Mouse (Mus musculus) MEL (cell line): ENCODE measurements around the gene Mfsd1. TPM values are rescaled to one million over a fixed set of nuclear protein-coding genes. Genes with fewer than 3 reads are reported as not detected.

ENCODE experiments used
- DNase-seq: peaks from one replicate; pipeline ENCODE4 v3.0.0; 2011; ENCODE audit warnings: low read depth, low spot score
- H3K27ac ChIP-seq: 2 replicates; pipeline ENCODE4 v1.5.1; 2012; ENCODE audit warnings: low read depth, mild to moderate bottlenecking, control low read depth, low read length, moderate library complexity; ENCODE audit not compliant: control insufficient read depth
- H3K27me3 ChIP-seq, 2 experiments: fragments of 150-350 bp in 1 of 2; sonication (generic) in 1 of 2; 2 replicates each; pipeline ENCODE4 v1.6.1; 2012; ENCODE audit warnings: low read length in 2 of 2, mild to moderate bottlenecking in 2 of 2, improper control_type of control experiment in 1 of 2, moderate library complexity in 1 of 2; ENCODE audit not compliant: insufficient read depth in 2 of 2, control insufficient read depth in 1 of 2
- H3K36me3 ChIP-seq, 2 experiments: 2 replicates each; pipeline ENCODE4 v1.6.1; 2012 to 2014; ENCODE audit warnings: low read length in 2 of 2, improper control_type of control experiment in 1 of 2, inconsistent platforms in 1 of 2, mild to moderate bottlenecking in 1 of 2; ENCODE audit not compliant: insufficient read depth in 2 of 2, control insufficient read depth in 1 of 2
- H3K4me1 ChIP-seq, 2 experiments: fragments of 150-350 bp in 1 of 2; sonication (generic) in 1 of 2; 2 replicates each; pipeline ENCODE4 v1.6.1; 2012; ENCODE audit warnings: low read length in 2 of 2, improper control_type of control experiment in 1 of 2, mild to moderate bottlenecking in 1 of 2; ENCODE audit not compliant: insufficient read depth in 2 of 2, control insufficient read depth in 1 of 2
- H3K4me3 ChIP-seq, 2 experiments: fragments of 150-350 bp in 1 of 2; sonication (generic) in 1 of 2; 2 replicates each; pipeline ENCODE4 v1.5.1; 2012; ENCODE audit warnings: low read depth in 2 of 2, low read length in 2 of 2, mild to moderate bottlenecking in 2 of 2, moderate library complexity in 2 of 2, control low read depth in 1 of 2, improper control_type of control experiment in 1 of 2; ENCODE audit not compliant: control insufficient read depth in 1 of 2, insufficient read depth in 1 of 2
- H3K79me2 ChIP-seq: 2 replicates; pipeline ENCODE4 v1.6.1; 2012; ENCODE audit warnings: mild to moderate bottlenecking, low read length, moderate library complexity; ENCODE audit not compliant: control insufficient read depth, poor library complexity, insufficient read depth
- H3K9ac ChIP-seq: 2 replicates; pipeline ENCODE4 v1.6.1; 2012; ENCODE audit warnings: low read depth, mild to moderate bottlenecking, control low read depth, low read length, moderate library complexity; ENCODE audit not compliant: control insufficient read depth, poor library complexity, severe bottlenecking
- H3K9me3 ChIP-seq: fragments of 150-350 bp; sonication (generic); replicated peaks from 2 replicates; pipeline ENCODE4 v1.6.1; 2012; ENCODE audit warnings: mild to moderate bottlenecking, low read length, improper control_type of control experiment, moderate library complexity; ENCODE audit not compliant: insufficient read depth
- BHLHE40 ChIP-seq: IDR thresholded peaks from 2 replicates; pipeline ENCODE4 v1.6.1; 2012; ENCODE audit warnings: low read depth, mild to moderate bottlenecking, inconsistent platforms, low read length, improper control_type of control experiment, borderline replicate concordance
- ELF1 ChIP-seq: IDR thresholded peaks from 2 replicates; pipeline ENCODE4 v1.6.1; 2014; ENCODE audit warnings: low read depth, mild to moderate bottlenecking, inconsistent platforms, low read length, improper control_type of control experiment, moderate library complexity
- EP300 ChIP-seq, 2 experiments: IDR thresholded peaks; 2 replicates each; pipeline ENCODE4 v1.6.1; 2011; ENCODE audit warnings: improper control_type of control experiment in 2 of 2, low read length in 2 of 2, low read depth in 1 of 2, mild to moderate bottlenecking in 1 of 2
- ETS1 ChIP-seq: IDR thresholded peaks from 2 replicates; pipeline ENCODE4 v1.6.1; 2012; ENCODE audit warnings: low read depth, mild to moderate bottlenecking, inconsistent platforms, low read length, improper control_type of control experiment, moderate library complexity
- HCFC1 ChIP-seq: IDR thresholded peaks from 2 replicates; pipeline ENCODE4 v1.6.1; 2012; ENCODE audit warnings: low read depth, mild to moderate bottlenecking, inconsistent platforms, low read length, improper control_type of control experiment, moderate library complexity
- JUND ChIP-seq: IDR thresholded peaks from 2 replicates; pipeline ENCODE4 v1.6.1; 2011; ENCODE audit warnings: low read depth, mild to moderate bottlenecking, improper control_type of control experiment, low read length
- MAX ChIP-seq: IDR thresholded peaks from 2 replicates; pipeline ENCODE4 v1.6.1; 2011; ENCODE audit warnings: low read length, improper control_type of control experiment
- MEF2A ChIP-seq: IDR thresholded peaks from 2 replicates; pipeline ENCODE4 v1.6.1; 2014; ENCODE audit warnings: low read depth, mild to moderate bottlenecking, inconsistent platforms, low read length, improper control_type of control experiment; ENCODE audit not compliant: poor library complexity, insufficient replicate concordance, severe bottlenecking; ENCODE audit errors: extremely low read depth
- MXI1 ChIP-seq: IDR thresholded peaks from 2 replicates; pipeline ENCODE4 v1.6.1; 2011; ENCODE audit warnings: mild to moderate bottlenecking, low read depth, low read length, improper control_type of control experiment
- MYC ChIP-seq: IDR thresholded peaks from 2 replicates; pipeline ENCODE4 v1.6.1; 2011; ENCODE audit warnings: low read depth, mild to moderate bottlenecking, low read length, improper control_type of control experiment, moderate library complexity
- NELFE ChIP-seq: IDR thresholded peaks from 2 replicates; pipeline ENCODE4 v1.6.1; 2011; ENCODE audit warnings: low read depth, low read length, improper control_type of control experiment
- NRF1 ChIP-seq: IDR thresholded peaks from 2 replicates; pipeline ENCODE4 v1.6.1; 2014; ENCODE audit warnings: low read depth, mild to moderate bottlenecking, inconsistent platforms, low read length, improper control_type of control experiment, moderate library complexity; ENCODE audit not compliant: poor library complexity, insufficient read depth, severe bottlenecking
- POLR2A ChIP-seq, 2 experiments: IDR thresholded peaks; 2 replicates each; pipeline ENCODE4 v1.6.1; 2011 to 2012; ENCODE audit warnings: low read length in 2 of 2, mild to moderate bottlenecking in 2 of 2, control low read depth in 1 of 2, improper control_type of control experiment in 1 of 2, low read depth in 1 of 2, moderate library complexity in 1 of 2; ENCODE audit not compliant: control insufficient read depth in 1 of 2, insufficient read depth in 1 of 2, poor library complexity in 1 of 2
- POLR2AphosphoS2 ChIP-seq: IDR thresholded peaks from 2 replicates; pipeline ENCODE4 v1.6.1; 2011; ENCODE audit warnings: low read length, improper control_type of control experiment
- RAD21 ChIP-seq: IDR thresholded peaks from 2 replicates; pipeline ENCODE4 v1.6.1; 2011; ENCODE audit warnings: mild to moderate bottlenecking, low read depth, low read length, improper control_type of control experiment
- SIN3A ChIP-seq: IDR thresholded peaks from 2 replicates; pipeline ENCODE4 v1.6.1; 2012; ENCODE audit warnings: low read length, improper control_type of control experiment, inconsistent platforms
- TBP ChIP-seq: IDR thresholded peaks from 2 replicates; pipeline ENCODE4 v1.8.0; 2011; ENCODE audit warnings: low read depth, low read length, improper control_type of control experiment
- TCF12 ChIP-seq: IDR thresholded peaks from 2 replicates; pipeline ENCODE4 v1.6.1; 2014; ENCODE audit warnings: low read depth, mild to moderate bottlenecking, inconsistent platforms, low read length, improper control_type of control experiment, moderate library complexity
- UBTF ChIP-seq: IDR thresholded peaks from 2 replicates; pipeline ENCODE4 v1.6.1; 2012; ENCODE audit warnings: low read depth, mild to moderate bottlenecking, inconsistent platforms, low read length, improper control_type of control experiment, moderate library complexity, borderline replicate concordance; ENCODE audit not compliant: insufficient read depth
- USF1 ChIP-seq: IDR thresholded peaks from 2 replicates; pipeline ENCODE4 v1.6.1; 2014; ENCODE audit warnings: low read depth, mild to moderate bottlenecking, inconsistent platforms, low read length, improper control_type of control experiment, moderate library complexity
- USF2 ChIP-seq, 2 experiments: IDR thresholded peaks; 2 replicates each; pipeline ENCODE4 v1.6.1; 2011 to 2012; ENCODE audit warnings: improper control_type of control experiment in 2 of 2, low read length in 2 of 2, borderline replicate concordance in 1 of 2, inconsistent platforms in 1 of 2, low read depth in 1 of 2, mild to moderate bottlenecking in 1 of 2; ENCODE audit not compliant: insufficient read depth in 1 of 2
- ZC3H11A ChIP-seq: IDR thresholded peaks from 2 replicates; pipeline ENCODE4 v1.6.1; 2012; ENCODE audit warnings: low read depth, mild to moderate bottlenecking, inconsistent platforms, low read length, improper control_type of control experiment
- ZKSCAN1 ChIP-seq: IDR thresholded peaks from 2 replicates; pipeline ENCODE4 v1.6.1; 2012; ENCODE audit warnings: low read depth, mild to moderate bottlenecking, inconsistent platforms, low read length, improper control_type of control experiment, moderate library complexity
- ZMIZ1 ChIP-seq: IDR thresholded peaks from 2 replicates; pipeline ENCODE4 v1.6.1; 2012; ENCODE audit warnings: low read depth, mild to moderate bottlenecking, inconsistent platforms, low read length, improper control_type of control experiment, moderate library complexity
- polyA plus RNA-seq, 2 experiments: library from polyadenylated mRNA; stranded (reverse) in 1 of 2; unstranded in 1 of 2; fragments of >175 nt in 1 of 2; fragments of >200 nt in 1 of 2; gene quantifications; 2 replicates each; pipeline versions ENCODE4 v1.2.1 to v1.2.4; 2012; ENCODE audit warnings: low replicate concordance in 2 of 2, low read depth in 1 of 2; ENCODE audit not compliant: insufficient read length in 2 of 2, insufficient read depth in 1 of 2, missing spikeins in 1 of 2
- total RNA-seq: library from RNA; depleted of rRNA; stranded (reverse); fragments of 300-350 nt; gene quantifications from 2 replicates; pipeline ENCODE4 v1.2.3, GENCODE M21; 2012; rRNA removed

Mfsd1 gene
- 39.6 and 39.7 TPM in 2 replicates for total RNA-seq
- 10 to 100 TPM in 1 of 2 experiments, not detected in 1; 36.2 TPM for polyA plus RNA-seq

DNA sequence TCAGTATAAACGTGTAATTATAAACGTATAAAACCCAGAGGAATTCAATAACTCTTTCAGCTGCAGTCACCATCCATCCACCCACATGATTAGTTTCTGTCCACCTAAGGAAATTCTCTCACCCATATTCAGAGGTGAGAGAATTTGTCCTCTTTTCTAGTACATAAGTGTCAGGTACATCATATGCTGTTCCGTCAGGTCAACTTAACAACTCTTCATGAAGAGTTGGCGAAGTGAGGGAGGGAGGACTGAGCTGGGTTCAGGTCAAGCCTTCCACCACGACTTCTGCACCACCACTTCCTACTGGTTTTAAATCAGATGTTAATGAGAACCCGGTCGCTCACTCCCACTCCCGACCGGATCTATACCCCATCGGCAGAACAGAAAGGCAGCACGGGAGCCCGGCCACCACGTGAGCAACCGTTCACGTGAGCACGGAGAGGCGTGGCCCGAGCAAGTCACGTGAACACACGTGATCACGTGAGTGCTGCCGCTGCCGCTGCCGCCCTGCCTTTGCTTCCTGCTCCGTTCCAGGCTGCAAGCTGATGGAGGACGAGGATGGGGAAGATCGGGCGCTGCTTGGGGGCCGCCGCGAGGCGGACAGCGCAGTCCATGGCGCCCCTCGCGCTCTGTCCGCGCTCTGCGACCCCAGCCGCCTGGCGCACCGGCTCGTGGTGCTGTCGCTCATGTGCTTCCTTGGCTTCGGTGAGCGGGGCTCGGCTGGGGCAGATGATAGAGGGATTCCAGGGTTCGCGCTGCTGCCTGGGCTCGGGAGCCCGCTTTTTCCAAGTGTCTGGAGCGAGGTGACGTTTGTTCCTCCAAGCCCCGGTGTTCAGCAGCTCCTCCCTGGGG, at the start of gene Mfsd1:
TSS of gene Mfsd1 (plus strand) at position 469 of the 852 bp plus-strand sequence.
- H3K9ac ChIP-seq = peak within 1 kb of the TSS; percentile 82
- H3K4me3 ChIP-seq = peak within 1 kb of the TSS; percentile 72 to 90
- DNase-seq = peak; percentile 96
- H3K79me2 ChIP-seq = peaks cover 6% of the 10 kb centered on the region
- no peaks in the 10 kb centered on the region for H3K27me3 ChIP-seq
- no peaks in the 10 kb centered on the region for H3K9me3 ChIP-seq
- no peak for TF ChIP-seq ZC3H11A
- TF ChIP-seq ZKSCAN1 = no peak
- no peak for TF ChIP-seq MEF2A
- TF ChIP-seq ELF1 = peak; percentile 75
- TF ChIP-seq USF1 = peak; percentile 100
- TF ChIP-seq NELFE = peak; percentile 64; the same call in 1 of the 2 replicates
- peak; percentile 100 for TF ChIP-seq SIN3A
- TF ChIP-seq NRF1 = no peak; the same call in 1 of the 2 replicates
- peak; percentile 99 for TF ChIP-seq MAX
- TF ChIP-seq HCFC1 = peak; percentile 88
- no peak for TF ChIP-seq RAD21
- peak; percentile 62; the same call in 1 of the 2 replicates for TF ChIP-seq MYC
- peak; percentile 99 to 100 for TF ChIP-seq USF2 (IDR thresholded peaks at IDR 0.05; ENCODE audit: borderline replicate concordance in 1 of 2, insufficient read depth in 1 of 2, low read depth in 1 of 2, low read length in 2 of 2)
- TF ChIP-seq POLR2AphosphoS2 = 0 out of 2 replicates have a peak, but pooled peaks have one; percentile 42
- peak; percentile 98 for TF ChIP-seq BHLHE40
- TF ChIP-seq UBTF = no peak
- peak; percentile 47 to 78; a peak in 3 of 4 replicates for TF ChIP-seq POLR2A (IDR thresholded peaks at IDR 0.05; ENCODE audit: control insufficient read depth in 1 of 2, insufficient read depth in 1 of 2, low read depth in 1 of 2, low read length in 2 of 2, poor library complexity in 1 of 2)
- 0 out of 2 replicates have a peak, but pooled peaks have one; percentile 33 for TF ChIP-seq TCF12
- peak in 1 of 2 experiments; percentile 38; a peak in 1 of 4 replicates for TF ChIP-seq EP300 (IDR thresholded peaks at IDR 0.05; ENCODE audit: low read depth in 1 of 2, low read length in 2 of 2)
- TF ChIP-seq JUND = no peak
- peak; percentile 65 for TF ChIP-seq ETS1
- TF ChIP-seq MXI1 = peak; percentile 89
- TF ChIP-seq TBP = peak; percentile 31; the same call in 1 of the 2 replicates
- TF ChIP-seq ZMIZ1 = 0 out of 2 replicates have a peak, but pooled peaks have one; percentile 43
- peaks cover 0 to 10% of the 10 kb centered on the region in 2 experiments; a peak in 2 of 4 replicates for H3K4me1 ChIP-seq
- H3K36me3 ChIP-seq = peaks cover 0 to 18% of the 10 kb centered on the region in 2 experiments; a peak in 2 of 4 replicates
- H3K27ac ChIP-seq = peak within 1 kb of the TSS; percentile 52
